Comparison of ENCODE assay signal across 8 mouse cellular contexts in the genomic region with DNA sequence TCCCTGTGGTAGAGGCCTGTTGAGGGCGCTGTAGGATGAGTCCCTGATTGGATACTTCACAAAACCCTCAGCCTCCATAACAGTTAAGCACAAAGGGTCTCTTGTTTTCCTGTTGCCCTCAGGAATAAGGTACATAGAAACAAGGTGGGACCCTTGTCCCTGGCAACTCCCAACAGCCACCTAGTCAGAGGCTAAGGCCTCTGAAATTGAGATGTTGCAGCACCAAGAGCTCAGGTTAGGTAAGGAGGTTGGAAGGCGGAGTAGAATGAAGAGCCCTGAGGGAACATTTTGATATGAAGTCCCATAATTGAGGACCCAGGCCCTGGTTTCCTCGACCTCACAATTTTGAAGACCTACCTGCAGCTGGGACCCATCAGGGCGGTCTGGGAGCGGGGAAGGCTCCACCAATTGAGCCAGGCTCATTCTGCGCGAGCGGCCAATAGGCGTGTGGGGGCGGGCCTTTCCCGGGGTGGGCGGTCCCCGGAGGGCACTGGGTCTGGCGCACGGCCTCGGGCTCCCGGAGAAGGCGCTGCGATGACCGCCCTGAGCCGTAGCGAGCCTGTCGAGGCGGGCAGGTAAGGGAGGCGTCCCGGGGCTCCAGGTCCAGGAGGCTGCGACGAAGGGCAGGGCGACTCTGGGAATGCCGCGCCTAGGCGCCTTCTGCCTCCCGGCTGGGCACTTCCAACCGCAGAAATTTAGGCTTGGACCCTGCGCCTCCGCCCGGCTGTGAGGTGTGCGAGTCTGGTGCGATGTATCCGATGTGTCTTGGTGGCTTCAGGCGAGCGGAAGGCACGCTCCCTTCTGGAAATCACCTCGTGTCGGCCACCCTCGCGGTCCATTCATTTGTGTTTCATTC. TPM values are rescaled to one million over a fixed set of nuclear protein-coding genes. Genes with fewer than 3 reads are reported as not detected.
A peak's percentile ranks its signal among the peaks of the same experiment; 100 is the strongest.
DNase-seq lines count a peak whose midpoint lies in the region; ATAC-seq and TF ChIP-seq lines count a peak whose summit lies in the region.

A gene (plus strand): TSS at position 467 of the 856 bp plus-strand sequence.

- DNase-seq in layer of hippocampus, adult 11-12 months (ENCODE audit: low spot score) = peak; percentile 67
- DNase-seq in layer of hippocampus, adult 9-10 months (ENCODE audit: low spot score) = no peak
- peak; percentile 94 for DNase-seq in embryonic facial prominence, embryonic 10.5 days (ENCODE audit: low spot score)
- peak; percentile 55 for DNase-seq in heart, adult 8-10 months (ENCODE audit: low spot score)
- DNase-seq in kidney, adult 2 months = peak; percentile 81
- DNase-seq in liver, embryonic 11.5 days (ENCODE audit: low spot score) = peak; percentile 88

- H3K4me2 ChIP-seq in liver, embryonic 11.5 days = peak within 1 kb of the TSS; percentile 89
- peak within 1 kb of the TSS; percentile 100 for H3K4me2 ChIP-seq in stomach, embryonic 15.5 days

- ATAC-seq in liver, embryonic 11.5 days (replicated peaks; ENCODE audit: low FRiP score) = peak; percentile 94
- ATAC-seq in monocyte, adult 5-6 weeks (replicated peaks; ENCODE audit: insufficient number of reproducible peaks, low FRiP score, low TSS enrichment, poor library complexity, severe bottlenecking) = peak; percentile 45; the same call in 1 of the 2 replicates
- peak; percentile 96 for ATAC-seq in stomach, embryonic 15.5 days (ENCODE audit: insufficient read depth, low FRiP score, low read depth)

- peaks cover 17% of the 10 kb centered on the region for H3K4me1 ChIP-seq in embryonic facial prominence, embryonic 10.5 days
- no peaks in the 10 kb centered on the region for H3K4me1 ChIP-seq in kidney, adult 2 months (ENCODE audit: control insufficient read depth, insufficient read depth, low read length)
- 0 out of 2 replicates have a peak, but pooled peaks cover 2% of the 10 kb centered on the region for H3K4me1 ChIP-seq in liver, embryonic 11.5 days (replicated peaks; ENCODE audit: control insufficient read depth, insufficient read depth, low read length)
- peaks cover 9% of the 10 kb centered on the region; the same call in 1 of the 2 replicates for H3K4me1 ChIP-seq in stomach, embryonic 15.5 days

- H3K36me3 ChIP-seq in embryonic facial prominence, embryonic 10.5 days (replicated peaks) = peaks cover 50% of the 10 kb centered on the region
- no peaks in the 10 kb centered on the region; the same call in 1 of the 2 replicates for H3K36me3 ChIP-seq in kidney, adult 2 months (ENCODE audit: control insufficient read depth, insufficient read depth, low read length)
- H3K36me3 ChIP-seq in liver, embryonic 11.5 days (ENCODE audit: control insufficient read depth, insufficient read depth, low read length) = peaks cover 30% of the 10 kb centered on the region
- peaks cover 40% of the 10 kb centered on the region for H3K36me3 ChIP-seq in stomach, embryonic 15.5 days

- H3K27ac ChIP-seq in embryonic facial prominence, embryonic 10.5 days (replicated peaks) = peak within 1 kb of the TSS; percentile 66
- H3K27ac ChIP-seq in kidney, adult 2 months (ENCODE audit: insufficient read depth, low read depth, low read length) = no peak within 1 kb of the TSS
- H3K27ac ChIP-seq in liver, embryonic 11.5 days (ENCODE audit: low read depth, low read length) = no peak within 1 kb of the TSS
- peak within 1 kb of the TSS; percentile 59 for H3K27ac ChIP-seq in stomach, embryonic 15.5 days

- 1% methylated on average over 47 of the region's 47 CpGs for WGBS in embryonic facial prominence, embryonic 10.5 days
- WGBS in kidney, adult 2 months = 6% methylated on average over 46 of the region's 47 CpGs
- WGBS in liver, embryonic 11.5 days = 4% methylated on average over 47 of the region's 47 CpGs
- 2% methylated on average over 47 of the region's 47 CpGs for WGBS in stomach, embryonic 15.5 days

- no peak for TF ChIP-seq POLR2A in kidney, adult 2 months (IDR thresholded peaks at IDR 0.05; ENCODE audit: low read depth, low read length)

- H3K9me3 ChIP-seq in embryonic facial prominence, embryonic 10.5 days = no peaks in the 10 kb centered on the region
- H3K9me3 ChIP-seq in liver, embryonic 11.5 days (ENCODE audit: control insufficient read depth, low read length) = no peaks in the 10 kb centered on the region
- H3K9me3 ChIP-seq in stomach, embryonic 15.5 days = no peaks in the 10 kb centered on the region

- peaks cover 29% of the 10 kb centered on the region for H3K27me3 ChIP-seq in embryonic facial prominence, embryonic 10.5 days (replicated peaks; ENCODE audit: low read depth, poor library complexity, severe bottlenecking)
- H3K27me3 ChIP-seq in kidney, adult 2 months (replicated peaks; ENCODE audit: control insufficient read depth, insufficient read depth, low read length) = peaks cover 2% of the 10 kb centered on the region; the same call in 1 of the 2 replicates
- peaks cover 21% of the 10 kb centered on the region for H3K27me3 ChIP-seq in liver, embryonic 11.5 days (replicated peaks; ENCODE audit: control insufficient read depth, insufficient read depth, low read length)
- H3K27me3 ChIP-seq in stomach, embryonic 15.5 days (replicated peaks) = 0 out of 2 replicates have a peak, but pooled peaks cover 5% of the 10 kb centered on the region

- peak within 1 kb of the TSS; percentile 64 for H3K4me3 ChIP-seq in embryonic facial prominence, embryonic 10.5 days
- peak within 1 kb of the TSS; percentile 38 for H3K4me3 ChIP-seq in kidney, adult 2 months (ENCODE audit: insufficient read depth, low read depth, low read length)
- peak within 1 kb of the TSS; percentile 48 for H3K4me3 ChIP-seq in liver, embryonic 11.5 days (ENCODE audit: low read depth, low read length)
- H3K4me3 ChIP-seq in stomach, embryonic 15.5 days (replicated peaks) = peak within 1 kb of the TSS; percentile 52

- H3K9ac ChIP-seq in liver, embryonic 11.5 days (ENCODE audit: low read depth, low read length) = peak within 1 kb of the TSS; percentile 27; the same call in 1 of the 2 replicates
- peak within 1 kb of the TSS; percentile 32 for H3K9ac ChIP-seq in stomach, embryonic 15.5 days

- TF ChIP-seq CTCF in kidney, adult 2 months (conservative IDR thresholded peaks at IDR 0.05; ENCODE audit: insufficient read depth, insufficient read length, low read depth, low read length) = no peak

RNA-seq across cellular contexts. Expression of the gene that starts here (rescaled TPM):
- 0.24 and 0.64 TPM in 2 replicates for polyA plus RNA-seq in embryonic facial prominence, embryonic 10.5 days (2016; fragmentation: Nextera tagmentation; extraction: Ambion mirVana)
- not detected for total RNA-seq in heart, adult 8-10 months (2022)
- 0.31 and 0.53 TPM in 2 replicates for polyA plus RNA-seq in kidney, adult 2 months (2012; rRNA removed)
- 0.16 and 0.25 TPM in 2 replicates for polyA plus RNA-seq in liver, embryonic 11.5 days (2014; fragmentation: Nextera tagmentation; extraction: Ambion mirVana)
- 0.19 to 0.53 TPM (median 0.49 TPM) in 3 replicates for total RNA-seq in monocyte, adult 5-6 weeks (2017)
- 1.5 TPM in 2 replicates for polyA plus RNA-seq in stomach, embryonic 15.5 days (2015; fragmentation: Nextera tagmentation; extraction: Ambion mirVana)

Comparison
In these comparisons a context has a peak if more than half of its experiments do, and no peak if none do; other contexts are left out.
1. Peak in DNase-seq, H3K4me3 ChIP-seq and H3K27ac ChIP-seq in embryonic facial prominence, embryonic 10.5 days; RNA of the gene not detected or under 1 TPM.
2. Peak in DNase-seq in heart, adult 8-10 months; RNA of the gene not detected or under 1 TPM.
3. Peak in DNase-seq and H3K4me3 ChIP-seq in kidney, adult 2 months; RNA of the gene not detected or under 1 TPM.
4. Peak in DNase-seq, ATAC-seq, H3K4me3 ChIP-seq, H3K9ac ChIP-seq and H3K4me2 ChIP-seq in liver, embryonic 11.5 days; RNA of the gene not detected or under 1 TPM.
5. Peak in ATAC-seq in monocyte, adult 5-6 weeks; RNA of the gene not detected or under 1 TPM.
6. ATAC-seq: peak in every context shown above with its lines; median percentile 96 in stomach, embryonic 15.5 days; 94 in liver, embryonic 11.5 days; 45 in monocyte, adult 5-6 weeks.